Mouse (Mus musculus) myocyte (in vitro differentiated cells): ENCODE results near the gene Cryaa. TPM values are rescaled to one million over a fixed set of nuclear protein-coding genes. Genes with fewer than 3 reads are reported as not detected.

Experiments used
- H3K27me3 ChIP-seq: one replicate; pipeline ENCODE4 v1.6.1; 2011; ENCODE audit not compliant: control insufficient read depth, insufficient read depth, insufficient read length
- H3K36me3 ChIP-seq: one replicate; pipeline ENCODE4 v1.6.1; 2011; ENCODE audit not compliant: control insufficient read depth, insufficient read depth
- H3K4me2 ChIP-seq: one replicate; pipeline ENCODE4 v1.6.1; 2011; ENCODE audit warnings: low read depth, control low read depth
- H3K4me3 ChIP-seq: one replicate; pipeline ENCODE4 v1.5.1; 2011; ENCODE audit warnings: mild to moderate bottlenecking, control low read depth, moderate library complexity
- H3K79me2 ChIP-seq: one replicate; pipeline ENCODE4 v1.6.1; 2011; ENCODE audit not compliant: control insufficient read depth, insufficient read depth
- H3ac ChIP-seq: one replicate; pipeline ENCODE4 v1.6.1; 2011; ENCODE audit not compliant: control insufficient read depth, insufficient read length
- CEBPB ChIP-seq: IDR thresholded peaks from 2 replicates; pipeline ENCODE4 v1.6.1; 2011; ENCODE audit warnings: mild to moderate bottlenecking, moderate library complexity; ENCODE audit not compliant: poor library complexity, insufficient read depth, severe bottlenecking
- E2F4 ChIP-seq: IDR thresholded peaks from one replicate; pipeline ENCODE4 v1.6.1; 2011; ENCODE audit warnings: mild to moderate bottlenecking, control low read depth, moderate library complexity; ENCODE audit not compliant: insufficient read depth
- MAX ChIP-seq: IDR thresholded peaks from one replicate; pipeline ENCODE4 v1.6.1; 2011; ENCODE audit warnings: low read depth, mild to moderate bottlenecking, control low read depth
- MYOD1 ChIP-seq, 3 experiments: IDR thresholded peaks; one replicate each; pipeline ENCODE4 v1.6.1; 2011; ENCODE audit warnings: control low read depth in 2 of 3, low read depth in 2 of 3, mild to moderate bottlenecking in 2 of 3, moderate library complexity in 1 of 3; ENCODE audit not compliant: insufficient read length in 2 of 3, control insufficient read depth in 1 of 3
- MYOG ChIP-seq, 3 experiments: IDR thresholded peaks; one replicate each; pipeline ENCODE4 v1.6.1; 2011; ENCODE audit warnings: control low read depth in 2 of 3, low read depth in 2 of 3, mild to moderate bottlenecking in 2 of 3; ENCODE audit not compliant: insufficient read length in 2 of 3, control insufficient read depth in 1 of 3, insufficient read depth in 1 of 3
- POLR2A ChIP-seq: IDR thresholded peaks from one replicate; pipeline ENCODE4 v1.6.1; 2011; ENCODE audit warnings: low read depth, mild to moderate bottlenecking, control low read depth, moderate library complexity; ENCODE audit not compliant: insufficient read length
- POLR2AphosphoS2 ChIP-seq: IDR thresholded peaks from one replicate; pipeline ENCODE4 v1.6.1; 2011; ENCODE audit warnings: low read depth, control low read depth; ENCODE audit not compliant: insufficient read length
- REST ChIP-seq: IDR thresholded peaks from one replicate; pipeline ENCODE4 v1.6.1; 2011; ENCODE audit warnings: mild to moderate bottlenecking, control low read depth, moderate library complexity; ENCODE audit not compliant: insufficient read depth, insufficient read length
- SRF ChIP-seq: IDR thresholded peaks from one replicate; pipeline ENCODE4 v1.6.1; 2011; ENCODE audit warnings: low read depth; ENCODE audit not compliant: control insufficient read depth, insufficient read length
- TCF12 ChIP-seq: IDR thresholded peaks from one replicate; pipeline ENCODE4 v1.6.1; 2011; ENCODE audit warnings: mild to moderate bottlenecking, control low read depth; ENCODE audit not compliant: poor library complexity, insufficient read depth, severe bottlenecking
- TCF3 ChIP-seq: IDR thresholded peaks from one replicate; pipeline ENCODE4 v1.6.1; 2011; ENCODE audit warnings: low read depth, control low read depth; ENCODE audit not compliant: insufficient read length
- USF1 ChIP-seq: IDR thresholded peaks from one replicate; pipeline ENCODE4 v1.6.1; 2011; ENCODE audit warnings: low read depth, mild to moderate bottlenecking, control low read depth, moderate library complexity
- polyA plus RNA-seq: library from polyadenylated mRNA; unstranded; fragments of >200 nt; fragmentation: generic; extraction: Trizol; gene quantifications from one replicate; pipeline ENCODE4 v1.2.1, GENCODE M21; 2012; ENCODE audit warnings: missing spikeins

The Cryaa gene
- polyA plus RNA-seq, 1 experiment: not detected

GRCm38 (mm10) chr17:31642331-31642730 is 35.3 kb upstream of the Cryaa start:
- Histone ChIP-seq H3K4me2 (no peak overlapping the region), H3ac (no peak overlapping the region)

GRCm38 (mm10) chr17:31642913-31643312 is 34.7 kb upstream of the Cryaa start:
- no peak overlapping the region for H3K4me2 ChIP-seq
- TF ChIP-seq CEBPB (no peak), REST (no peak), USF1 (no peak), MYOG (IDR thresholded peaks at IDR 0.05; ENCODE audit: control insufficient read depth in 1 of 3, insufficient read depth in 1 of 3, insufficient read length in 2 of 3, low read depth in 2 of 3) (no peak), POLR2A (no peak), TCF3 (no peak), SRF (no peak), TCF12 (no peak), MYOD1 (IDR thresholded peaks at IDR 0.05; ENCODE audit: control insufficient read depth in 1 of 3, insufficient read length in 2 of 3, low read depth in 2 of 3) (no peak), E2F4 (no peak), POLR2AphosphoS2 (no peak), MAX (no peak)
- H3K27me3 ChIP-seq: no peaks in the 10 kb centered on the region
- no peaks in the 10 kb centered on the region for H3K79me2 ChIP-seq
- H3K36me3 ChIP-seq: peaks cover 7% of the 10 kb centered on the region
- H3ac ChIP-seq: no peak overlapping the region
- H3K4me3 ChIP-seq: no peak overlapping the region

More at GRCm38 (mm10) chr17:31642331-31642730, 35.3 kb upstream of the Cryaa start:
- H3K4me3 ChIP-seq: no peak overlapping the region
- no peaks in the 10 kb centered on the region for H3K79me2 ChIP-seq
- H3K27me3 ChIP-seq: peaks cover 3% of the 10 kb centered on the region
- peaks cover 5% of the 10 kb centered on the region for H3K36me3 ChIP-seq
- TF ChIP-seq MYOG (IDR thresholded peaks at IDR 0.05; ENCODE audit: control insufficient read depth in 1 of 3, insufficient read depth in 1 of 3, insufficient read length in 2 of 3, low read depth in 2 of 3): no peak
- no peak for TF ChIP-seq TCF12
- no peak for TF ChIP-seq POLR2A
- no peak for TF ChIP-seq REST
- no peak for TF ChIP-seq POLR2AphosphoS2
- TF ChIP-seq E2F4: no peak
- no peak for TF ChIP-seq SRF
- no peak for TF ChIP-seq MYOD1 (IDR thresholded peaks at IDR 0.05; ENCODE audit: control insufficient read depth in 1 of 3, insufficient read length in 2 of 3, low read depth in 2 of 3)
- TF ChIP-seq MAX: no peak
- no peak for TF ChIP-seq USF1
- no peak for TF ChIP-seq TCF3
- TF ChIP-seq CEBPB: no peak

GRCm38 (mm10) chr17:31646199-31647002 is 31.2 kb upstream of the Cryaa start:
- H3ac ChIP-seq: no peak overlapping the region
- H3K36me3 ChIP-seq: peaks cover 27% of the 10 kb centered on the region
- no peaks in the 10 kb centered on the region for H3K79me2 ChIP-seq
- no peak overlapping the region for H3K4me3 ChIP-seq
- H3K4me2 ChIP-seq: no peak overlapping the region
- TF ChIP-seq POLR2AphosphoS2 (peak; percentile 41), USF1 (no peak), TCF3 (no peak), MYOG (IDR thresholded peaks at IDR 0.05; ENCODE audit: control insufficient read depth in 1 of 3, insufficient read depth in 1 of 3, insufficient read length in 2 of 3, low read depth in 2 of 3) (peak in 1 of 3 experiments; percentile 2), SRF (no peak), CEBPB (no peak)
- no peaks in the 10 kb centered on the region for H3K27me3 ChIP-seq

GRCm38 (mm10) chr17:31652152-31652551 is 25.5 kb upstream of the Cryaa start:
- Histone ChIP-seq H3K79me2 (peaks cover 51% of the 10 kb centered on the region), H3K4me3 (no peak overlapping the region), H3ac (no peak overlapping the region), H3K36me3 (peaks cover 57% of the 10 kb centered on the region), H3K27me3 (no peaks in the 10 kb centered on the region), H3K4me2 (no peak overlapping the region)
- no peak for TF ChIP-seq TCF12
- no peak for TF ChIP-seq CEBPB
- no peak for TF ChIP-seq TCF3
- TF ChIP-seq REST: no peak
- TF ChIP-seq E2F4: no peak
- TF ChIP-seq MYOD1 (IDR thresholded peaks at IDR 0.05; ENCODE audit: control insufficient read depth in 1 of 3, insufficient read length in 2 of 3, low read depth in 2 of 3): no peak
- no peak for TF ChIP-seq POLR2A
- TF ChIP-seq MYOG (IDR thresholded peaks at IDR 0.05; ENCODE audit: control insufficient read depth in 1 of 3, insufficient read depth in 1 of 3, insufficient read length in 2 of 3, low read depth in 2 of 3): no peak
- TF ChIP-seq POLR2AphosphoS2: no peak
- no peak for TF ChIP-seq MAX
- no peak for TF ChIP-seq USF1
- no peak for TF ChIP-seq SRF

- peaks cover 52% of the 10 kb centered on the region for H3K36me3 ChIP-seq
- no peak overlapping the region for H3ac ChIP-seq
- no peak overlapping the region for H3K4me2 ChIP-seq
- peaks cover 62% of the 10 kb centered on the region for H3K79me2 ChIP-seq
- no peak for TF ChIP-seq CEBPB
- no peak for TF ChIP-seq MYOG (IDR thresholded peaks at IDR 0.05; ENCODE audit: control insufficient read depth in 1 of 3, insufficient read depth in 1 of 3, insufficient read length in 2 of 3, low read depth in 2 of 3)
- no peak for TF ChIP-seq MAX
- TF ChIP-seq POLR2AphosphoS2: no peak
- no peak for TF ChIP-seq SRF
- TF ChIP-seq MYOD1 (IDR thresholded peaks at IDR 0.05; ENCODE audit: control insufficient read depth in 1 of 3, insufficient read length in 2 of 3, low read depth in 2 of 3): no peak
- TF ChIP-seq POLR2A: no peak
- no peak for TF ChIP-seq REST
- no peak for TF ChIP-seq TCF12
- TF ChIP-seq TCF3: no peak
- no peak for TF ChIP-seq E2F4
- TF ChIP-seq USF1: no peak
- H3K4me3 ChIP-seq: no peak overlapping the region
- H3K27me3 ChIP-seq: no peaks in the 10 kb centered on the region
Measured at GRCm38 (mm10) chr17:31653277-31653676, 24.3 kb upstream of the Cryaa start.
